Mouse (Mus musculus) monocyte, adult 5-6 weeks (primary cell): ENCODE measurements around the gene Grip1. TPM values are rescaled to one million over a fixed set of nuclear protein-coding genes. Genes with fewer than 3 reads are reported as not detected.

Source experiments
- ATAC-seq: fragments of 153-309, 156-312 bp; replicated peaks from 2 replicates; pipeline ENCODE4 v1.8.0; 2017; ENCODE audit warnings: mild to moderate bottlenecking; ENCODE audit not compliant: low TSS enrichment, insufficient number of reproducible peaks, severe bottlenecking, poor library complexity, low FRiP score
- total RNA-seq: library from RNA; stranded (forward); fragments of 200-1000, 200-491, 200-594 nt; gene quantifications from 3 replicates; pipeline ENCODE4 v1.2.3, GENCODE M21; 2017

Gene Grip1
- total RNA-seq, 1 experiment from 2014 or later = not detected

GRCm38 (mm10) chr10:119802421-119802820 is 348.8 kb downstream of the Grip1 start:
- ATAC-seq = no peak

GRCm38 (mm10) chr10:119803633-119804422 is 350.2 kb downstream of the Grip1 start:
- ATAC-seq = no peak

GRCm38 (mm10) chr10:119804423-119804814 is 350.8 kb downstream of the Grip1 start:
- ATAC-seq = no peak

GRCm38 (mm10) chr10:119805082-119805481 is 351.5 kb downstream of the Grip1 start:
- ATAC-seq = no peak

GRCm38 (mm10) chr10:119806151-119806550 is 352.5 kb downstream of the Grip1 start:
- ATAC-seq = no peak

- no peak for ATAC-seq
These were observed 354.8 kb downstream of the Grip1 start for GRCm38 (mm10) chr10:119808384-119808783.

GRCm38 (mm10) chr10:119814087-119814486 is 360.5 kb downstream of the Grip1 start:
- ATAC-seq = no peak

GRCm38 (mm10) chr10:119816001-119816400 is 362.4 kb downstream of the Grip1 start:
- ATAC-seq = no peak

- no peak for ATAC-seq
These were observed 364.8 kb downstream of the Grip1 start for GRCm38 (mm10) chr10:119818381-119818780.

- ATAC-seq = no peak
These were observed 365.6 kb downstream of the Grip1 start for GRCm38 (mm10) chr10:119819102-119819681.

GRCm38 (mm10) chr10:119819740-119820139 is 366.1 kb downstream of the Grip1 start:
- no peak for ATAC-seq

- ATAC-seq = no peak
These were observed 366.8 kb downstream of the Grip1 start for GRCm38 (mm10) chr10:119820428-119820827.

GRCm38 (mm10) chr10:119823691-119824090 is 370.1 kb downstream of the Grip1 start:
- no peak for ATAC-seq

GRCm38 (mm10) chr10:119824521-119824920 is 370.9 kb downstream of the Grip1 start:
- no peak for ATAC-seq

- no peak for ATAC-seq
These were observed 376.8 kb downstream of the Grip1 start for GRCm38 (mm10) chr10:119830388-119830956.

GRCm38 (mm10) chr10:119831086-119831485 is 377.5 kb downstream of the Grip1 start:
- ATAC-seq = no peak

GRCm38 (mm10) chr10:119833334-119833733 is 379.7 kb downstream of the Grip1 start:
- no peak for ATAC-seq

GRCm38 (mm10) chr10:119834122-119834521 is 380.5 kb downstream of the Grip1 start:
- ATAC-seq = no peak

- ATAC-seq = peak; percentile 53; the same call in 1 of the 2 replicates
These were observed 386.0 kb downstream of the Grip1 start for GRCm38 (mm10) chr10:119839645-119840044.

GRCm38 (mm10) chr10:119842004-119842403 is 388.4 kb downstream of the Grip1 start:
- ATAC-seq = no peak
